Mouse (Mus musculus): ENCODE measurements at regions not wholly inside any gene's neighbourhood (a gene's known extent, or its start where the extent isn't known, plus 50 kb on each side); places are given as distances from the start of the nearest gene placed in this dataset.

DNA sequence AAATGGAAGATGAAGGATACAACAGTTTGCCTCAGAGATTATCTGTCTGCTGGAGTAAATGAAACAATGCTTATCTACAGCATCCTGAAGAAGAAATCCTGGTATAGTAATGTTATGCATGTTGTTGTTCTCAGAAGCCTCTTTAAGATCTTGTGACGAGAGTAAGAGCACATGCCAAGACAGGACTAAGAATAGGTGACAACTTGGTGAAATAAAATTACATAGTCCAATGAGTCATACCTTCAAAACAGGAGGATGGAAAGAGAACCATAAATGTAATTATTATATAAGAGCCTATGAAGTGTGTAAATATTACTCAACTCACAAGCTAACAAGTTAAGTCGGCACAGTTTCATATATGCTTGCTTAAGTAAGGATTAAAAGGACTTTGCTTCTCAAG lies 239.4 kb upstream of the Apob start:
- TF ChIP-seq CTCF (IDR thresholded peaks at IDR 0.05; ENCODE audit: insufficient read depth, low read depth, low read length) (no peak), POLR2A (IDR thresholded peaks at IDR 0.05; ENCODE audit: insufficient read depth, low read depth, low read length) (no peak)
